Mouse (Mus musculus) midbrain, postnatal 0 days (tissue): ENCODE measurements at regions not wholly inside any gene's neighbourhood (a gene's known extent, or its start where the extent isn't known, plus 50 kb on each side); places are given as distances from the start of the nearest gene placed in this dataset.
"Not testable (repeated sequence)": the region's sequence is repeated elsewhere in the genome, so short reads cannot be mapped to it uniquely, and the experiment has no call there.

Experiments
- ATAC-seq: fragments of 200-750 bp; cut with Nextera tagmentation; 2 replicates; pipeline ENCODE4 v1.8.0; 2017; ENCODE audit warnings: moderate number of reproducible peaks, mild to moderate bottlenecking, moderate TSS enrichment, moderate library complexity; ENCODE audit not compliant: low FRiP score
- DNase-seq: peaks from one replicate; pipeline ENCODE4 v3.0.0-alpha.2; 2015; ENCODE audit warnings: low spot score
- H3K27ac ChIP-seq: fragments of 300-500 bp; sonication (generic); 2 replicates; pipeline ENCODE4 v1.5.1; 2014; ENCODE audit warnings: low read depth, mild to moderate bottlenecking, low read length, mixed read lengths
- H3K27me3 ChIP-seq: fragments of 300-500 bp; sonication (generic); 2 replicates; pipeline ENCODE4 v1.6.1; 2014; ENCODE audit warnings: low read length, control low read depth, mixed read lengths; ENCODE audit not compliant: insufficient read depth
- H3K36me3 ChIP-seq: fragments of 300-500 bp; sonication (generic); 2 replicates; pipeline ENCODE4 v1.6.1; 2014; ENCODE audit warnings: low read length, control low read depth, mixed read lengths; ENCODE audit not compliant: insufficient read depth
- H3K4me1 ChIP-seq: fragments of 300-500 bp; sonication (generic); 2 replicates; pipeline ENCODE4 v1.6.1; 2014; ENCODE audit warnings: mild to moderate bottlenecking, control low read depth, antibody characterized with exemption, low read length, mixed read lengths; ENCODE audit not compliant: insufficient read depth
- H3K4me2 ChIP-seq: fragments of 300-500 bp; sonication (generic); 2 replicates; pipeline ENCODE4 v1.6.1; 2014; ENCODE audit warnings: low read depth, mild to moderate bottlenecking, low read length, mixed read lengths; ENCODE audit not compliant: poor library complexity, severe bottlenecking
- H3K4me3 ChIP-seq: fragments of 300-500 bp; sonication (generic); 2 replicates; pipeline ENCODE4 v1.5.1; 2014; ENCODE audit warnings: low read depth, mild to moderate bottlenecking, low read length, moderate library complexity
- H3K9ac ChIP-seq: fragments of 300-500 bp; sonication (generic); replicated peaks from 2 replicates; pipeline ENCODE4 v1.6.1; 2014; ENCODE audit warnings: mild to moderate bottlenecking, low read length, moderate library complexity, mixed read lengths; ENCODE audit not compliant: poor library complexity, severe bottlenecking
- H3K9me3 ChIP-seq: fragments of 300-500 bp; sonication (generic); 2 replicates; pipeline ENCODE4 v1.6.1; 2016; ENCODE audit warnings: low read length, control low read depth
- CTCF ChIP-seq: IDR thresholded peaks from 2 replicates; pipeline ENCODE4 v1.5.1; 2016; ENCODE audit warnings: antibody characterized with exemption, mild to moderate bottlenecking
- WGBS: fragments of 180-500 bp; shearing (Covaris S2); extraction: QIAGEN DNeasy Blood & Tissue Kit; methylation state at CpG from one replicate; pipeline ENCODE4 v1.1.7; 2014; 5-methylcytosine and 5-hydroxymethylcytosine counted together

- Histone ChIP-seq H3K4me1 (no peaks in the 10 kb centered on the region), H3K9me3 (no peaks in the 10 kb centered on the region), H3K9ac (no peak overlapping the region), H3K36me3 (no peaks in the 10 kb centered on the region), H3K27ac (no peak overlapping the region), H3K4me2 (no peak overlapping the region), H3K4me3 (no peak overlapping the region), H3K27me3 (no peaks in the 10 kb centered on the region)
- TF ChIP-seq CTCF = no peak
- DNase-seq (peak; percentile 16), ATAC-seq (no peak)
- WGBS = 61% methylated on average over 2 of the region's 2 CpGs
Observed at GRCm38 (mm10) chr10:34667203-34667602, 184.0 kb downstream of the Frk start.

DNA sequence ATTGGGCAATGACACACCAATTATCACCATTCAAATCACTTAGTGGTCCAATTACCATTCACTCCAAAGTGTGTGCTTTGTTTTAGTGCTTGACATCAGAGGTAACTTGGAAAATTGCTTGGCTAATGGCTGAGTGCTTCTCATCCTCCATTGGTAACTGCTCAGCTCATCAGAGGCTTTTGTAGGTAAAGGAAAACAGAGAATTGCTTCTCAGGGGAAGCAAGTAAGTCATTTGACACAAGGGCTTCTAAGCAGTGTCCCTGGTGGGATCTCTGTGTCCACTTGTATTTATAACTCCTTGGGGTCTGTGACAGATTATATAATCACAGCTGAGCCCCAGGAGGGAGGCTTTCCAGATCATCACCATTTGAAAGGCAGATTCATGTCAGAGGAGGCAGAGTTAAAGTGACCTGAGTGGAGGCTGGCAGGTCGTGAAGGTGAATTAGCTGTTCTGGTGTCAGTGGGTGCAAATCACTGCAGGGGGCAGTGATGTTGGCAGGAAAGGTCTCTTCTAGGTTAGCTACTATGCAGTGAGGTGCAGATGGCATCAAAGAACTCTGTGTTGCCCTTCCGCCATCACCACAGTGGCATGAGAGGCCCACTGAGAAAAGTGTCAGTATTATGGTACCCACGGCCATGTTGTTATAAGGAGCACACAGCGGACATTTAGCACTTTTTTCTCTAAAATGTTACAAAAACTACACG lies 184.7 kb downstream of the Frk start:
- H3K4me1 ChIP-seq = no peaks in the 10 kb centered on the region
- DNase-seq (peak; percentile 31), ATAC-seq (no peak)
- no peak for TF ChIP-seq CTCF
- no peak overlapping the region for H3K4me2 ChIP-seq
- 69% methylated on average over 5 of the region's 5 CpGs for WGBS
- H3K27me3 ChIP-seq = no peaks in the 10 kb centered on the region
- H3K4me3 ChIP-seq = no peak overlapping the region
- H3K9me3 ChIP-seq = no peaks in the 10 kb centered on the region
- H3K36me3 ChIP-seq = no peaks in the 10 kb centered on the region
- H3K27ac ChIP-seq = no peak overlapping the region
- H3K9ac ChIP-seq = no peak overlapping the region

DNA sequence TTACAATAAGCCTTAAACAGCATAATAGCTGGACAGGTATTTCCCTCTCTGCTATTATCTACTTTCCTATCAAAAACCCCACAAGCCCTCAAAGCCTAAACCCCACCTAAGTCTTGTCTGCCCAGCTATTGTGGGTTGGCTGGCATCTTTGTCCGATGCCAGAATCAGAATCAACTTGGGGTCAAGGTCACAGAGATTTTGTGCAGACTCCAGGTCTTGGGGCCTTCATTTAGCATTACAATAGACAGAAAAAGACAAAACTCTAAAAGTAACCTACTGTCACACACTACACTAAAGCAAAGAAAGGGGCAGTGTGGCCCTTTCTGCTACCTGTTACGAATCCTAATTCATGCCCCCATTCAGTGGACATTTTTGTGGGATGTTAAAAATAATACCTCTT lies 188.6 kb downstream of the Frk start:
- Histone ChIP-seq H3K4me3 (no peak overlapping the region), H3K27ac (no peak overlapping the region), H3K36me3 (no peaks in the 10 kb centered on the region), H3K9ac (no peak overlapping the region), H3K4me1 (no peaks in the 10 kb centered on the region), H3K27me3 (no peaks in the 10 kb centered on the region), H3K4me2 (no peak overlapping the region), H3K9me3 (no peaks in the 10 kb centered on the region)
- 77% methylated on average over 2 of the region's 2 CpGs for WGBS
- DNase-seq (no peak), ATAC-seq (no peak)
- TF ChIP-seq CTCF = no peak

DNA sequence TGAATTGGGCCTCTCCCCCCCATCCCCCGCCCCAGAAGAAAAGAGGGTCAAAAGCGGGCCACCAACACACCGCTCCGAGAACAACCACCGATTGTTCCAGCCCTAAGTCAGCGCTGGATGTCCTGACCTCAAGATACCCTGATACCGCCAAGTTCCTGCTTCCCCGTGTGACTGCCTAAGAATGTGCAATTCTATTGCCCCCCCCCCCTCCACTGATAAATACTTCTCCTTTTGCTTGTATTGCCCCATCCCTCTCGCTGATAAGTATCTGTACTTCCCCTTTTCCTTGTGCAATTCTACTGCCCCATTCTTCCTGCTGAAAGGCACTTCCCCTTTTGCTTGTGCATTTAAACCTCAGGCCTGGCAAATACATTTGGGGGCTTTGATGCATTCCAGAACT lies 216.2 kb downstream of the Frk start:
- H3K27ac ChIP-seq, H3K4me2 ChIP-seq, H3K4me3 ChIP-seq, H3K27me3 ChIP-seq, H3K9ac ChIP-seq, DNase-seq, H3K9me3 ChIP-seq, ATAC-seq, H3K4me1 ChIP-seq, H3K36me3 ChIP-seq: not testable (repeated sequence)
- WGBS = 86% methylated on average over 9 of the region's 9 CpGs

GRCm38 (mm10) chr10:34701956-34702355 lies 218.8 kb downstream of the Frk start:
- DNase-seq (no peak), ATAC-seq (no peak)
- no peak overlapping the region for H3K4me3 ChIP-seq
- no peak for TF ChIP-seq CTCF
- H3K9ac ChIP-seq = no peak overlapping the region
- 78% methylated on average over 1 of the region's 1 CpGs for WGBS
- H3K9me3 ChIP-seq = no peaks in the 10 kb centered on the region
- no peak overlapping the region for H3K27ac ChIP-seq
- H3K4me2 ChIP-seq = no peak overlapping the region
- no peaks in the 10 kb centered on the region for H3K36me3 ChIP-seq
- H3K4me1 ChIP-seq = 0 out of 2 replicates have a peak, but pooled peaks cover 4% of the 10 kb centered on the region
- H3K27me3 ChIP-seq = no peaks in the 10 kb centered on the region

GRCm38 (mm10) chr10:34705416-34705815 lies 222.2 kb downstream of the Frk start:
- Histone ChIP-seq H3K9ac (no peak overlapping the region), H3K9me3 (no peaks in the 10 kb centered on the region), H3K27me3 (no peaks in the 10 kb centered on the region), H3K36me3 (no peaks in the 10 kb centered on the region), H3K4me3 (no peak overlapping the region), H3K4me1 (0 out of 2 replicates have a peak, but pooled peaks cover 4% of the 10 kb centered on the region), H3K4me2 (no peak overlapping the region), H3K27ac (no peak overlapping the region)
- peak; percentile 34; the same call in 1 of the 2 replicates for ATAC-seq
- peak; percentile 1 for DNase-seq
- WGBS = 78% methylated on average over 12 of the region's 12 CpGs
- no peak for TF ChIP-seq CTCF
